Comparison of ENCODE assay signal across 26 mouse cellular contexts in genomic region chr1:193350546-193350801, GRCm38 (mm10). TPM values are rescaled to one million over a fixed set of nuclear protein-coding genes. Genes with fewer than 3 reads are reported as not detected.
DNase-seq lines count a peak whose midpoint lies in the region; ATAC-seq and TF ChIP-seq lines count a peak whose summit lies in the region.
"Had no signal": no experiment of that assay in that cellular context is flagged by ENCODE, and none has a peak within 500 bp of the region (broad histone marks: within the 10 kb centered on the region; RNA-seq: fewer than 3 reads in every experiment).

No protein-coding gene starts in this region.

- intact Hi-C loops in left cerebral cortex, postnatal 25 days (cut with DNase I), result loop anchor here (1.0 to 2.0 kb wide), 2 partner anchors 12 to 18 kb away; no protein-coding TSS in a partner anchor

- ATAC-seq in frontal cortex, adult (ENCODE audit: low TSS enrichment), result peak; percentile 88
- ATAC-seq in liver, postnatal 0 days, result no peak
- ATAC-seq: forebrain, postnatal 0 days had no signal

- no peak overlapping the region for H3K9ac ChIP-seq in liver, postnatal 0 days (replicated peaks)
- H3K9ac ChIP-seq: embryonic facial prominence, embryonic 15.5 days; forebrain, postnatal 0 days; hindbrain, embryonic 15.5 days; limb, embryonic 12.5 days had no signal

- no peaks in the 10 kb centered on the region for H3K36me3 ChIP-seq in liver, postnatal 0 days (replicated peaks; ENCODE audit: insufficient read depth, low read length)

- no peak for DNase-seq in frontal cortex, postnatal 25 days (ENCODE audit: low spot score in 2 of 2)
- peak; percentile 88 for DNase-seq in right cerebral cortex, adult 18-20 months
- no peak for DNase-seq in right cerebral cortex, postnatal 4 days
- peak; percentile 72 to 95 for DNase-seq in left cerebral cortex, postnatal 25 days (ENCODE audit: low spot score in 2 of 2)
- peak; percentile 76 to 86 for DNase-seq in right cerebral cortex, postnatal 36 days (ENCODE audit: low spot score in 2 of 2)
- DNase-seq in lung, postnatal 25 days (ENCODE audit: low spot score), result no peak
- no peak for DNase-seq in liver, postnatal 0 days
- DNase-seq: adrenal gland, postnatal 10 days; cerebellum, adult 9-10 months; forebrain, postnatal 0 days; kidney, adult 9 months; kidney, postnatal 14 days; lung, adult 18-20 months; lung, postnatal 10 days had no signal

- no peak overlapping the region for H3K27ac ChIP-seq in liver, postnatal 0 days (ENCODE audit: low read depth)
- H3K27ac ChIP-seq: embryonic facial prominence, embryonic 15.5 days; hindbrain, embryonic 15.5 days; limb, embryonic 12.5 days had no signal

- no peaks in the 10 kb centered on the region for H3K4me1 ChIP-seq in liver, postnatal 0 days (ENCODE audit: insufficient read depth)
- H3K4me1 ChIP-seq: embryonic facial prominence, embryonic 15.5 days; hindbrain, embryonic 15.5 days; limb, embryonic 12.5 days had no signal

- TF ChIP-seq CTCF in liver, postnatal 0 days (IDR thresholded peaks at IDR 0.05; ENCODE audit: low read depth), result no peak

- H3K4me3 ChIP-seq in liver, postnatal 0 days (ENCODE audit: low read depth, low read length), result no peak overlapping the region
- H3K4me3 ChIP-seq: embryonic facial prominence, embryonic 15.5 days; hindbrain, embryonic 15.5 days; limb, embryonic 12.5 days had no signal

- TF ChIP-seq EP300 in liver, postnatal 0 days (IDR thresholded peaks at IDR 0.05; ENCODE audit: low read depth), result no peak

- no peak overlapping the region for H3K4me2 ChIP-seq in liver, postnatal 0 days (ENCODE audit: low read depth, low read length)
- H3K4me2 ChIP-seq: embryonic facial prominence, embryonic 15.5 days; heart, embryonic 11.5 days; hindbrain, embryonic 15.5 days; limb, embryonic 12.5 days; liver, embryonic 11.5 days; midbrain, embryonic 11.5 days had no signal

- H3K27me3 ChIP-seq in liver, postnatal 0 days (ENCODE audit: insufficient read depth, low read length), result no peaks in the 10 kb centered on the region
- H3K27me3 ChIP-seq: embryonic facial prominence, embryonic 15.5 days; hindbrain, embryonic 15.5 days; limb, embryonic 12.5 days had no signal

- H3K9me3 ChIP-seq in liver, postnatal 0 days (ENCODE audit: low read length), result no peaks in the 10 kb centered on the region
- H3K9me3 ChIP-seq: embryonic facial prominence, embryonic 15.5 days; hindbrain, embryonic 15.5 days; limb, embryonic 12.5 days had no signal

- 90% methylated on average over 2 of the region's 2 CpGs for WGBS in liver, postnatal 0 days (ENCODE audit: insufficient replicate concordance)

RNA-seq across cellular contexts. Expression of gene Camk1g, which starts 19.6 kb away (rescaled TPM):
- total RNA-seq in left cerebral cortex, postnatal 25 days (2021), result 10 to 100 TPM; 36.9 to 51.0 TPM
- polyA plus RNA-seq in liver, postnatal 0 days (2015; fragmentation: Nextera tagmentation; extraction: Ambion mirVana), result 0.15 and 0.24 TPM in 2 replicates
- total RNA-seq: granulocyte monocyte progenitor cell, adult 5-6 weeks; hematopoietic stem cell, adult 5-6 weeks; megakaryocyte progenitor cell, adult 5-6 weeks; monocyte, adult 5-6 weeks; neutrophil, adult 5-6 weeks had no signal

Comparison
In these comparisons a context has a peak if more than half of its experiments do, and no peak if none do; other contexts are left out.
1. DNase-seq: peak in right cerebral cortex, adult 18-20 months (single experiment), left cerebral cortex, postnatal 25 days (2 of 2) and right cerebral cortex, postnatal 36 days (2 of 2); none in frontal cortex, postnatal 25 days (0 of 2), right cerebral cortex, postnatal 4 days (single experiment), lung, postnatal 25 days (single experiment) and liver, postnatal 0 days (single experiment).